Mouse (Mus musculus) G1E (cell line): ENCODE measurements around the gene Pik3r6. TPM values are rescaled to one million over a fixed set of nuclear protein-coding genes. Genes with fewer than 3 reads are reported as not detected.

ENCODE experiments used
- ATAC-seq: 2 replicates; pipeline ENCODE4 v1.8.0; 2016; ENCODE audit warnings: mild to moderate bottlenecking; ENCODE audit not compliant: insufficient number of reproducible peaks, poor library complexity, low FRiP score, severe bottlenecking; ENCODE audit errors: extremely low read depth
- DNase-seq: peaks from one replicate; pipeline ENCODE4 v3.0.0; 2012; ENCODE audit warnings: low spot score
- H3K27me3 ChIP-seq: 2 replicates; pipeline ENCODE4 v1.6.1; 2012; ENCODE audit warnings: mild to moderate bottlenecking, low read length, inconsistent platforms; ENCODE audit not compliant: insufficient read depth
- H3K36me3 ChIP-seq: replicated peaks from 2 replicates; pipeline ENCODE3; 2012; ENCODE audit warnings: mild to moderate bottlenecking, inconsistent platforms
- H3K4me1 ChIP-seq: 2 replicates; pipeline ENCODE4 v1.6.1; 2012; ENCODE audit warnings: low read depth, low read length, inconsistent platforms, mixed read lengths; ENCODE audit not compliant: insufficient read depth
- H3K4me3 ChIP-seq: 2 replicates; pipeline ENCODE4 v1.5.1; 2012; ENCODE audit warnings: low read depth, mild to moderate bottlenecking, inconsistent platforms, low read length, moderate library complexity, mixed read lengths
- H3K9me3 ChIP-seq: replicated peaks from 2 replicates; pipeline ENCODE4 v1.6.1; 2012; ENCODE audit warnings: inconsistent platforms
- CTCF ChIP-seq: IDR thresholded peaks from 2 replicates; pipeline ENCODE4 v1.5.1; 2012; ENCODE audit warnings: low read depth, low read length, inconsistent platforms, mixed read lengths
- GATA1 ChIP-seq: IDR thresholded peaks from 2 replicates; pipeline ENCODE4 v1.6.1; 2012; ENCODE audit warnings: borderline replicate concordance, low read length, inconsistent platforms, mixed read lengths
- GATA2 ChIP-seq: IDR thresholded peaks from 2 replicates; pipeline ENCODE4 v1.6.1; 2012; ENCODE audit warnings: low read depth, low read length, inconsistent platforms, borderline replicate concordance
- POLR2AphosphoS5 ChIP-seq: IDR thresholded peaks from 2 replicates; pipeline ENCODE4 v1.6.1; 2012; ENCODE audit warnings: low read depth, low read length, inconsistent platforms; ENCODE audit not compliant: insufficient replicate concordance
- TAL1 ChIP-seq: conservative IDR thresholded peaks from 2 replicates; pipeline ENCODE4 v1.6.1; 2012; ENCODE audit warnings: low read depth, low read length, inconsistent platforms, mixed read lengths
- polyA plus RNA-seq: library from polyadenylated mRNA; stranded (reverse); fragments of >175 nt; gene quantifications from 2 replicates; pipeline ENCODE4 v1.2.3, GENCODE M21; 2012
- total RNA-seq, 2 experiments: library from RNA; stranded (forward) in 1 of 2; stranded (reverse) in 1 of 2; fragments of 200-1000 nt in 1 of 2; fragments of >200 nt in 1 of 2; fragmentation: Nextera tagmentation in 1 of 2; gene quantifications; 2 replicates each; pipeline ENCODE4 v1.2.3; 2014 to 2017

The Pik3r6 gene
- total and polyA plus RNA-seq, 3 experiments = 0.04 to 4.7 TPM; not detected in 1

- H3K27me3 ChIP-seq = peaks cover 5% of the 10 kb centered on the region; the same call in 1 of the 2 replicates
Measured at GRCm38 (mm10) chr11:68561957-68562950, 59.4 kb downstream of the Pik3r6 start.

GRCm38 (mm10) chr11:68564356-68565031, 61.7 kb downstream of the Pik3r6 start:
- Histone ChIP-seq H3K9me3 (no peaks in the 10 kb centered on the region), H3K4me3 (no peak overlapping the region), H3K4me1 (no peaks in the 10 kb centered on the region), H3K27me3 (peaks cover 2% of the 10 kb centered on the region; the same call in 1 of the 2 replicates), H3K36me3 (no peaks in the 10 kb centered on the region)
- ATAC-seq (no peak), DNase-seq (no peak)
- TF ChIP-seq TAL1 (no peak), GATA1 (no peak), GATA2 (no peak), POLR2AphosphoS5 (no peak), CTCF (no peak)

More at GRCm38 (mm10) chr11:68561957-68562950, 59.4 kb downstream of the Pik3r6 start:
- H3K4me3 ChIP-seq = no peak overlapping the region
- no peaks in the 10 kb centered on the region for H3K9me3 ChIP-seq
- H3K36me3 ChIP-seq = no peaks in the 10 kb centered on the region
- ATAC-seq (no peak), DNase-seq (no peak)
- H3K4me1 ChIP-seq = no peaks in the 10 kb centered on the region
- no peak for TF ChIP-seq POLR2AphosphoS5
- TF ChIP-seq CTCF = no peak

GRCm38 (mm10) chr11:68565032-68565429, 62.2 kb downstream of the Pik3r6 start:
- no peaks in the 10 kb centered on the region for H3K36me3 ChIP-seq
- DNase-seq = no peak
- peaks cover 2% of the 10 kb centered on the region; the same call in 1 of the 2 replicates for H3K27me3 ChIP-seq
- no peak overlapping the region for H3K4me3 ChIP-seq
- H3K9me3 ChIP-seq = no peaks in the 10 kb centered on the region
- no peak for ATAC-seq
- H3K4me1 ChIP-seq = no peaks in the 10 kb centered on the region
- no peak for TF ChIP-seq CTCF
- no peak for TF ChIP-seq GATA2
- TF ChIP-seq POLR2AphosphoS5 = no peak
- TF ChIP-seq GATA1 = no peak
- TF ChIP-seq TAL1 = no peak

GRCm38 (mm10) chr11:68566447-68567059, 63.7 kb downstream of the Pik3r6 start:
- Histone ChIP-seq H3K27me3 (no peaks in the 10 kb centered on the region), H3K4me1 (no peaks in the 10 kb centered on the region), H3K9me3 (no peaks in the 10 kb centered on the region), H3K36me3 (no peaks in the 10 kb centered on the region), H3K4me3 (no peak overlapping the region)
- no peak for ATAC-seq
- TF ChIP-seq CTCF = no peak
- TF ChIP-seq TAL1 = no peak
- no peak for TF ChIP-seq GATA1
- TF ChIP-seq POLR2AphosphoS5 = no peak
- no peak for TF ChIP-seq GATA2
- no peak for DNase-seq

GRCm38 (mm10) chr11:68570861-68571260, 68.0 kb downstream of the Pik3r6 start:
- ATAC-seq (no peak), DNase-seq (no peak)
- Histone ChIP-seq H3K27me3 (no peaks in the 10 kb centered on the region), H3K9me3 (no peaks in the 10 kb centered on the region), H3K4me3 (no peak overlapping the region), H3K4me1 (no peaks in the 10 kb centered on the region), H3K36me3 (no peaks in the 10 kb centered on the region)
- TF ChIP-seq CTCF (no peak), TAL1 (no peak), POLR2AphosphoS5 (no peak), GATA1 (no peak), GATA2 (no peak)

GRCm38 (mm10) chr11:68577076-68577475, 74.3 kb downstream of the Pik3r6 start:
- Histone ChIP-seq H3K4me3 (no peak overlapping the region), H3K36me3 (no peaks in the 10 kb centered on the region), H3K9me3 (no peaks in the 10 kb centered on the region), H3K27me3 (peaks cover 5% of the 10 kb centered on the region; the same call in 1 of the 2 replicates), H3K4me1 (no peaks in the 10 kb centered on the region)
- no peak for DNase-seq
- no peak for ATAC-seq
- TF ChIP-seq GATA2 (no peak), GATA1 (no peak), CTCF (no peak), POLR2AphosphoS5 (no peak), TAL1 (no peak)
